Mouse (Mus musculus): ENCODE measurements around the gene Phlpp2. TPM values are rescaled to one million over a fixed set of nuclear protein-coding genes. Genes with fewer than 3 reads are reported as not detected.
A peak's percentile ranks its signal among the peaks of the same experiment; 100 is the strongest.

Phlpp2 gene
- total and polyA plus RNA-seq, 2 experiments = 0.92 to 1.2 TPM

- DNase-seq (ENCODE audit: extremely low read depth, low read depth, low spot score) = peak; percentile 82
- 20% methylated on average over 7 of the region's 7 CpGs for WGBS
- H3K27me3 ChIP-seq (ENCODE audit: control insufficient read depth, insufficient read depth, low read length) = no peaks in the 10 kb centered on the region
- H3K9ac ChIP-seq (ENCODE audit: low read depth, low read length) = peak overlapping the region; percentile 50; the same call in 1 of the 2 replicates
- 0 out of 2 replicates have a peak overlapping the region, but pooled peaks have one; percentile 1 for H3K4me3 ChIP-seq (ENCODE audit: insufficient read depth, low read depth, low read length)
- H3K4me1 ChIP-seq (ENCODE audit: control insufficient read depth, insufficient read depth, low read length) = peaks cover 28% of the 10 kb centered on the region
- 0 out of 2 replicates have a peak, but pooled peaks cover 3% of the 10 kb centered on the region for H3K79me2 ChIP-seq (ENCODE audit: control insufficient read depth, insufficient read depth, low read length)
- peaks cover 17% of the 10 kb centered on the region for H3K36me3 ChIP-seq (ENCODE audit: control insufficient read depth, insufficient read depth, low read length)
- peak overlapping the region; percentile 91 for H3K27ac ChIP-seq (replicated peaks; ENCODE audit: insufficient read depth, low read depth, low read length)
- no peak for TF ChIP-seq POLR2A (IDR thresholded peaks at IDR 0.05; ENCODE audit: extremely low read depth, insufficient read depth, low read length)
- TF ChIP-seq CTCF (IDR thresholded peaks at IDR 0.05; ENCODE audit: low read depth, low read length) = no peak
These were observed 119.4 kb downstream of the Phlpp2 start for GRCm38 (mm10) chr8:109987776-109988175.

- no peak for TF ChIP-seq POLR2A (IDR thresholded peaks at IDR 0.05; ENCODE audit: extremely low read depth, insufficient read depth, low read length)
- TF ChIP-seq CTCF (IDR thresholded peaks at IDR 0.05; ENCODE audit: low read depth, low read length) = peak; percentile 46
- peak overlapping the region; percentile 7; the same call in 1 of the 2 replicates for H3K27ac ChIP-seq (replicated peaks; ENCODE audit: insufficient read depth, low read depth, low read length)
- H3K4me1 ChIP-seq (ENCODE audit: control insufficient read depth, insufficient read depth, low read length) = peaks cover 21% of the 10 kb centered on the region
- peaks cover 27% of the 10 kb centered on the region for H3K36me3 ChIP-seq (ENCODE audit: control insufficient read depth, insufficient read depth, low read length)
- no peaks in the 10 kb centered on the region for H3K27me3 ChIP-seq (ENCODE audit: control insufficient read depth, insufficient read depth, low read length)
- WGBS = 57% methylated on average over 8 of the region's 8 CpGs
- H3K4me3 ChIP-seq (ENCODE audit: insufficient read depth, low read depth, low read length) = no peak overlapping the region
- no peak overlapping the region for H3K9ac ChIP-seq (ENCODE audit: low read depth, low read length)
- peak; percentile 63 for DNase-seq (ENCODE audit: extremely low read depth, low read depth, low spot score)
- 0 out of 2 replicates have a peak, but pooled peaks cover 3% of the 10 kb centered on the region for H3K79me2 ChIP-seq (ENCODE audit: control insufficient read depth, insufficient read depth, low read length)
These were observed 120.8 kb downstream of the Phlpp2 start for GRCm38 (mm10) chr8:109989151-109989550.

GRCm38 (mm10) chr8:109990224-109990623, 121.9 kb downstream of the Phlpp2 start, which contains the start of gene Tat:
Tat (plus strand) TSS chr8:109990437.
- 13% methylated on average over 8 of the region's 8 CpGs for WGBS
- Histone ChIP-seq H3K9ac (ENCODE audit: low read depth, low read length) (peak within 1 kb of the TSS; percentile 98), H3K4me3 (ENCODE audit: insufficient read depth, low read depth, low read length) (peak within 1 kb of the TSS; percentile 58), H3K4me1 (ENCODE audit: control insufficient read depth, insufficient read depth, low read length) (peaks cover 12% of the 10 kb centered on the region), H3K36me3 (ENCODE audit: control insufficient read depth, insufficient read depth, low read length) (peaks cover 37% of the 10 kb centered on the region), H3K27ac (replicated peaks; ENCODE audit: insufficient read depth, low read depth, low read length) (peak within 1 kb of the TSS; percentile 91), H3K27me3 (ENCODE audit: control insufficient read depth, insufficient read depth, low read length) (no peaks in the 10 kb centered on the region), H3K79me2 (ENCODE audit: control insufficient read depth, insufficient read depth, low read length) (0 out of 2 replicates have a peak, but pooled peaks cover 3% of the 10 kb centered on the region)
- TF ChIP-seq POLR2A (IDR thresholded peaks at IDR 0.05; ENCODE audit: extremely low read depth, insufficient read depth, low read length) (peak; percentile 99), CTCF (IDR thresholded peaks at IDR 0.05; ENCODE audit: low read depth, low read length) (no peak)
- DNase-seq (ENCODE audit: extremely low read depth, low read depth, low spot score) = peak; percentile 95

- 18% methylated on average over 5 of the region's 5 CpGs for WGBS
- Histone ChIP-seq H3K4me1 (ENCODE audit: control insufficient read depth, insufficient read depth, low read length) (peaks cover 11% of the 10 kb centered on the region), H3K4me3 (ENCODE audit: insufficient read depth, low read depth, low read length) (peak overlapping the region; percentile 58), H3K36me3 (ENCODE audit: control insufficient read depth, insufficient read depth, low read length) (peaks cover 55% of the 10 kb centered on the region), H3K27ac (replicated peaks; ENCODE audit: insufficient read depth, low read depth, low read length) (peak overlapping the region; percentile 91), H3K9ac (ENCODE audit: low read depth, low read length) (peak overlapping the region; percentile 95), H3K27me3 (ENCODE audit: control insufficient read depth, insufficient read depth, low read length) (no peaks in the 10 kb centered on the region), H3K79me2 (ENCODE audit: control insufficient read depth, insufficient read depth, low read length) (0 out of 2 replicates have a peak, but pooled peaks cover 3% of the 10 kb centered on the region)
- TF ChIP-seq POLR2A (IDR thresholded peaks at IDR 0.05; ENCODE audit: extremely low read depth, insufficient read depth, low read length) = no peak
- peak; percentile 50 for DNase-seq (ENCODE audit: extremely low read depth, low read depth, low spot score)
These were observed 123.8 kb downstream of the Phlpp2 start for GRCm38 (mm10) chr8:109992166-109992565.

- H3K9ac ChIP-seq (ENCODE audit: low read depth, low read length) = peak overlapping the region; percentile 33; the same call in 1 of the 2 replicates
- DNase-seq (ENCODE audit: extremely low read depth, low read depth, low spot score) = peak; percentile 73
- no peak for TF ChIP-seq CTCF (IDR thresholded peaks at IDR 0.05; ENCODE audit: low read depth, low read length)
- TF ChIP-seq POLR2A (IDR thresholded peaks at IDR 0.05; ENCODE audit: extremely low read depth, insufficient read depth, low read length) = no peak
- H3K27ac ChIP-seq (replicated peaks; ENCODE audit: insufficient read depth, low read depth, low read length) = peak overlapping the region; percentile 91; the same call in 1 of the 2 replicates
- 0 out of 2 replicates have a peak, but pooled peaks cover 3% of the 10 kb centered on the region for H3K79me2 ChIP-seq (ENCODE audit: control insufficient read depth, insufficient read depth, low read length)
- H3K4me3 ChIP-seq (ENCODE audit: insufficient read depth, low read depth, low read length) = peak overlapping the region; percentile 21
- H3K36me3 ChIP-seq (ENCODE audit: control insufficient read depth, insufficient read depth, low read length) = peaks cover 60% of the 10 kb centered on the region
- no peaks in the 10 kb centered on the region for H3K27me3 ChIP-seq (ENCODE audit: control insufficient read depth, insufficient read depth, low read length)
- H3K4me1 ChIP-seq (ENCODE audit: control insufficient read depth, insufficient read depth, low read length) = peaks cover 6% of the 10 kb centered on the region
- 14% methylated on average over 1 of the region's 1 CpGs for WGBS
These were observed 124.6 kb downstream of the Phlpp2 start for GRCm38 (mm10) chr8:109992951-109993350.

Other genes with a start within 250 kb of the Phlpp2 start
- 31.8 and 31.9 TPM in 2 replicates for gene Ist1, start 175.3 kb upstream of the Phlpp2 start, total RNA-seq (2014; rRNA removed)
- gene Ist1, start 175.3 kb upstream of the Phlpp2 start, polyA plus RNA-seq (2012; rRNA removed) = 24.6 and 26.1 TPM in 2 replicates
- gene Zfp821, start 163.0 kb upstream of the Phlpp2 start, total RNA-seq (2014; rRNA removed) = 1.7 and 1.8 TPM in 2 replicates
- gene Zfp821, start 163.0 kb upstream of the Phlpp2 start, polyA plus RNA-seq (2012; rRNA removed) = 0.73 and 0.97 TPM in 2 replicates
- 6.3 and 7.5 TPM in 2 replicates for gene Atxn1l, start 130.8 kb upstream of the Phlpp2 start, total RNA-seq (2014; rRNA removed)
- 5.9 and 6.2 TPM in 2 replicates for gene Atxn1l, start 130.8 kb upstream of the Phlpp2 start, polyA plus RNA-seq (2012; rRNA removed)
- gene Ap1g1, start 90.0 kb upstream of the Phlpp2 start, total RNA-seq (2014; rRNA removed) = 54.8 and 57.8 TPM in 2 replicates
- 28.0 and 28.2 TPM in 2 replicates for gene Ap1g1, start 90.0 kb upstream of the Phlpp2 start, polyA plus RNA-seq (2012; rRNA removed)
- 0.37 and 0.81 TPM in 2 replicates for gene Marveld3, start 93.7 kb downstream of the Phlpp2 start, total RNA-seq (2014; rRNA removed)
- gene Marveld3, start 93.7 kb downstream of the Phlpp2 start, polyA plus RNA-seq (2012; rRNA removed) = 0.23 and 0.70 TPM in 2 replicates
- 815 and 1,088 TPM in 2 replicates for gene Tat, start 121.9 kb downstream of the Phlpp2 start, total RNA-seq (2014; rRNA removed)
- 868 and 1,411 TPM in 2 replicates for gene Tat, start 121.9 kb downstream of the Phlpp2 start, polyA plus RNA-seq (2012; rRNA removed)
- 0.18 and 0.20 TPM in 2 replicates for gene Chst4, start 171.2 kb downstream of the Phlpp2 start, total RNA-seq (2014; rRNA removed)
- 0.22 and 0.39 TPM in 2 replicates for gene Chst4, start 171.2 kb downstream of the Phlpp2 start, polyA plus RNA-seq (2012; rRNA removed)
- 4.1 and 4.6 TPM in 2 replicates for gene Zfp612, start 211.2 kb downstream of the Phlpp2 start, total RNA-seq (2014; rRNA removed)
- 1.2 and 1.5 TPM in 2 replicates for gene Zfp612, start 211.2 kb downstream of the Phlpp2 start, polyA plus RNA-seq (2012; rRNA removed)
- not detected in 2 replicates for gene Gm21964, start 232.7 kb downstream of the Phlpp2 start, total RNA-seq (2014; rRNA removed)
- gene Gm21964, start 232.7 kb downstream of the Phlpp2 start, polyA plus RNA-seq (2012; rRNA removed) = not detected in 2 replicates
- gene Gm17720, start 234.2 kb downstream of the Phlpp2 start, total RNA-seq (2014; rRNA removed) = not detected in 2 replicates
- gene Gm17720, start 234.2 kb downstream of the Phlpp2 start, polyA plus RNA-seq (2012; rRNA removed) = not detected in 2 replicates